Mouse (Mus musculus): ENCODE data around the gene Tmem223.

DNA sequence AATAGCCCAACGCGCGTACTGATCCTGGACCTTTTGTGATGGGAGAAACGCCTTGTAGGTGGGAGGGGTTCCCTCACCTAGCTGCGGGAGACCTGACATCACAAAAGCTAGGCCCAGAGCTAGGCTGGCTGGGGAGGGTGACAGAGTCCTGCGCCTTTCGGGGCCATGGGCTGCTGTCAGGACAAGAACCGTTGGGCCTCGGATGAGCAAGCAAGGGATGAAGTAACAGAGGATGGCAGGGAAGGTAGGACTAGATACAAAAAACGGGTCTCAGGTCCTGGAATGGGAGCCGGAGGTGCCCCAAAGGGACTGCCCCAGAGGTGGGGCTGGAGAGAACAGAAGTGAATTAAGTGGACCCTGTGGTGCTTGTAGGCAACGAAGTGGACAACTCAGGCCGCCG is 30.2 kb upstream of the Tmem223 start, which contains the start of gene 1700092M07Rik:
- TF ChIP-seq CTCF (IDR thresholded peaks at IDR 0.05; ENCODE audit: low read depth, low read length) (no peak), POLR2A (IDR thresholded peaks at IDR 0.05; ENCODE audit: insufficient read depth, low read length) (no peak), EP300 (IDR thresholded peaks at IDR 0.05; ENCODE audit: insufficient read depth, low read depth, low read length) (no peak)

Data from ES-Bruce4 (cell line).